In genomic region chr1:137898397-137898796, GRCm38 (mm10) we compare ENCODE assay signal across 8 mouse cellular contexts.
DNase-seq lines count a peak whose midpoint lies in the region; ATAC-seq lines count a peak whose summit lies in the region.

No protein-coding gene starts in this region.

- peak; percentile 86 for DNase-seq in CD4-positive helper T cell, adult 2 months (ENCODE audit: low read depth, low spot score)
- DNase-seq in c-Kit-negative CD71-positive TER-119-positive erythroid progenitor cells, embryonic 14.5 days (ENCODE audit: low read depth, low spot score): peak; percentile 25
- DNase-seq in fat pad, adult 2 months (ENCODE audit: extremely low read depth, low read depth, low spot score): peak; percentile 37
- peak; percentile 81 for DNase-seq in liver
- DNase-seq in monocyte, adult 2 months (ENCODE audit: low read depth in 1 of 2, low spot score in 2 of 2): peak; percentile 48 to 60
- DNase-seq in spleen, postnatal 14 days (ENCODE audit: low spot score in 2 of 2): peak; percentile 38 to 58

- ATAC-seq in heart, embryonic 12.5 days (ENCODE audit: insufficient number of reproducible peaks, low FRiP score): peak; percentile 93
- ATAC-seq in kidney, embryonic 16.5 days (ENCODE audit: low FRiP score, low TSS enrichment): peak; percentile 98

- H3K9ac ChIP-seq in heart, embryonic 12.5 days: peak overlapping the region; percentile 75
- H3K9ac ChIP-seq in kidney, embryonic 16.5 days (replicated peaks; ENCODE audit: low read length): peak overlapping the region; percentile 79

- no peaks in the 10 kb centered on the region for H3K36me3 ChIP-seq in heart, embryonic 12.5 days
- no peaks in the 10 kb centered on the region for H3K36me3 ChIP-seq in kidney, embryonic 16.5 days (ENCODE audit: insufficient read depth, low read length)

- H3K4me2 ChIP-seq in heart, embryonic 12.5 days: peak overlapping the region; percentile 64
- peak overlapping the region; percentile 67 for H3K4me2 ChIP-seq in kidney, embryonic 16.5 days (replicated peaks; ENCODE audit: low read depth, low read length)

- peaks cover 9% of the 10 kb centered on the region; the same call in 1 of the 2 replicates for H3K4me1 ChIP-seq in heart, embryonic 12.5 days (replicated peaks)
- H3K4me1 ChIP-seq in kidney, embryonic 16.5 days (ENCODE audit: insufficient read depth, low read length): peaks cover 9% of the 10 kb centered on the region

- H3K4me3 ChIP-seq in heart, embryonic 12.5 days: peak overlapping the region; percentile 73
- H3K4me3 ChIP-seq in kidney, embryonic 16.5 days (ENCODE audit: low read length): peak overlapping the region; percentile 68

- H3K27me3 ChIP-seq in heart, embryonic 12.5 days (replicated peaks): no peaks in the 10 kb centered on the region
- no peaks in the 10 kb centered on the region for H3K27me3 ChIP-seq in kidney, embryonic 16.5 days (ENCODE audit: insufficient read depth, low read length)

- no peaks in the 10 kb centered on the region for H3K9me3 ChIP-seq in heart, embryonic 12.5 days (replicated peaks)
- no peaks in the 10 kb centered on the region for H3K9me3 ChIP-seq in kidney, embryonic 16.5 days (ENCODE audit: low read length)

- WGBS in heart, embryonic 12.5 days: under 1% methylated on average over 11 of the region's 11 CpGs
- 0% methylated on average over 11 of the region's 11 CpGs for WGBS in kidney, embryonic 16.5 days

- peak overlapping the region; percentile 95 for H3K27ac ChIP-seq in heart, embryonic 12.5 days (ENCODE audit: poor library complexity, severe bottlenecking)
- H3K27ac ChIP-seq in kidney, embryonic 16.5 days (ENCODE audit: low read length): peak overlapping the region; percentile 91

Comparison
In these comparisons a context has a peak if more than half of its experiments do, and no peak if none do; other contexts are left out.
1. Peak in every context shown above with its lines: DNase-seq, ATAC-seq, H3K4me3 ChIP-seq and H3K27ac ChIP-seq.
2. DNase-seq: peak in every context shown above with its lines; median percentile 86 in CD4-positive helper T cell, adult 2 months; 81 in liver; 54 in monocyte, adult 2 months; 48 in spleen, postnatal 14 days; 37 in fat pad, adult 2 months; 25 in c-Kit-negative CD71-positive TER-119-positive erythroid progenitor cells, embryonic 14.5 days.